Mouse (Mus musculus) inflammation-experienced regulatory T-cells, adult 6 months (primary cell): ENCODE data around the gene Cidec. TPM values are rescaled to one million over a fixed set of nuclear protein-coding genes. Genes with fewer than 3 reads are reported as not detected.

Source experiments
- ATAC-seq: one replicate; pipeline ENCODE4 v1.8.0; 2017
- polyA plus RNA-seq, 3 experiments: library from polyadenylated mRNA; unstranded; fragments of 100-300 nt; shearing (Covaris generic); gene quantifications; one replicate each; pipeline ENCODE4 v1.2.1; 2017

The Cidec gene
- polyA plus RNA-seq, result not detected

GRCm38 (mm10) chr6:113435664-113436205 lies at the start of gene Cidec:
Gene Cidec (minus strand): TSS chr6:113435760.
- no peak for ATAC-seq

GRCm38 (mm10) chr6:113483729-113484128 lies 48.2 kb upstream of the Cidec start:
- peak; percentile 3 for ATAC-seq

GRCm38 (mm10) chr6:113483100-113483615 lies 47.6 kb upstream of the Cidec start, which contains the start of gene Creld1:
Gene Creld1 (plus strand): TSS chr6:113483297.
- ATAC-seq, result peak; percentile 97

- ATAC-seq, result peak; percentile 32
These were observed 47.0 kb upstream of the Cidec start for GRCm38 (mm10) chr6:113482477-113483099.

- ATAC-seq, result no peak
These were observed 45.2 kb upstream of the Cidec start for GRCm38 (mm10) chr6:113480555-113481373.

GRCm38 (mm10) chr6:113478906-113479305 lies 43.3 kb upstream of the Cidec start:
- ATAC-seq, result no peak

GRCm38 (mm10) chr6:113477353-113477752 lies 41.8 kb upstream of the Cidec start:
- no peak for ATAC-seq

- no peak for ATAC-seq
These were observed 38.2 kb upstream of the Cidec start for GRCm38 (mm10) chr6:113473715-113474114.

- ATAC-seq, result no peak
These were observed 37.7 kb upstream of the Cidec start for GRCm38 (mm10) chr6:113473246-113473645.

GRCm38 (mm10) chr6:113472061-113472460 lies 36.5 kb upstream of the Cidec start:
- ATAC-seq, result no peak

- no peak for ATAC-seq
These were observed 35.9 kb upstream of the Cidec start, which contains the start of gene Il17rc for GRCm38 (mm10) chr6:113471297-113471936. Gene Il17rc (plus strand): TSS chr6:113471427.

- ATAC-seq, result peak; percentile 50
These were observed 33.9 kb upstream of the Cidec start for GRCm38 (mm10) chr6:113469432-113469831.

GRCm38 (mm10) chr6:113469021-113469420 lies 33.5 kb upstream of the Cidec start:
- peak; percentile 97 for ATAC-seq

- ATAC-seq, result no peak
These were observed 33.0 kb upstream of the Cidec start for GRCm38 (mm10) chr6:113468512-113468911.

GRCm38 (mm10) chr6:113465602-113466001 lies 30.0 kb upstream of the Cidec start:
- no peak for ATAC-seq

- no peak for ATAC-seq
These were observed 28.5 kb upstream of the Cidec start for GRCm38 (mm10) chr6:113464040-113464439.

GRCm38 (mm10) chr6:113458635-113459034 lies 23.1 kb upstream of the Cidec start:
- no peak for ATAC-seq

- ATAC-seq, result no peak
These were observed 22.5 kb upstream of the Cidec start, which contains the start of gene Il17re for GRCm38 (mm10) chr6:113457952-113458534. Gene Il17re (plus strand): TSS chr6:113458484.

- ATAC-seq, result no peak
These were observed 19.4 kb upstream of the Cidec start for GRCm38 (mm10) chr6:113455007-113455406.

- ATAC-seq, result no peak
These were observed 16.3 kb upstream of the Cidec start for GRCm38 (mm10) chr6:113451839-113452238.

GRCm38 (mm10) chr6:113447639-113448038 lies 12.1 kb upstream of the Cidec start:
- ATAC-seq, result no peak
